Comparison of ENCODE assay signal across 12 mouse cellular contexts in genomic region chr7:129662051-129662789, GRCm38 (mm10).
DNase-seq lines count a peak whose midpoint lies in the region; ATAC-seq lines count a peak whose summit lies in the region.
"Had no signal": no experiment of that assay in that cellular context is flagged by ENCODE, and none has a peak within 500 bp of the region (broad histone marks: within the 10 kb centered on the region; RNA-seq: fewer than 3 reads in every experiment).

No protein-coding gene starts in this region.

- ATAC-seq in inflammation-experienced regulatory T-cells, adult 6 months, result no peak

- DNase-seq in gastrocnemius, postnatal 25 days, result peak; percentile 20
- DNase-seq in gastrocnemius, adult 8-10 months (ENCODE audit: low spot score in 2 of 2), result no peak
- peak; percentile 46 for DNase-seq in kidney, postnatal 10 days
- no peak for DNase-seq in kidney, adult 8-10 months
- peak; percentile 26 for DNase-seq in right cerebral cortex, postnatal 14 days
- DNase-seq in right cerebral cortex, postnatal 4 days, result no peak
- peak; percentile 23 for DNase-seq in telencephalon, adult 2 months (ENCODE audit: low read depth, low spot score)
- DNase-seq: adrenal gland, postnatal 14 days; cerebellum, postnatal 10 days; kidney, postnatal 36 days; right cerebral cortex, adult 18-20 months had no signal

Comparison
In these comparisons a context has a peak if more than half of its experiments do, and no peak if none do; other contexts are left out.
1. DNase-seq: peak in gastrocnemius, postnatal 25 days (single experiment), kidney, postnatal 10 days (single experiment), right cerebral cortex, postnatal 14 days (single experiment) and telencephalon, adult 2 months (single experiment); none in gastrocnemius, adult 8-10 months (0 of 2), kidney, adult 8-10 months (0 of 2) and right cerebral cortex, postnatal 4 days (single experiment).